Mouse (Mus musculus): ENCODE data around the gene Pkp4.
A peak's percentile ranks its signal among the peaks of the same experiment; 100 is the strongest.

The Pkp4 gene

GRCm38 (mm10) chr2:59219997-59220789, 59.5 kb downstream of the Pkp4 start:
- DNase-seq (ENCODE audit: low spot score in 2 of 2), result peak; percentile 31 to 59

- no peak for DNase-seq (ENCODE audit: low spot score in 2 of 2)
Observed at GRCm38 (mm10) chr2:59226383-59226782, 65.7 kb downstream of the Pkp4 start.

- DNase-seq (ENCODE audit: low spot score in 2 of 2), result no peak
Observed at GRCm38 (mm10) chr2:59227011-59227410, 66.4 kb downstream of the Pkp4 start.

GRCm38 (mm10) chr2:59227508-59228263, 67.0 kb downstream of the Pkp4 start:
- no peak for DNase-seq (ENCODE audit: low spot score in 2 of 2)

GRCm38 (mm10) chr2:59229250-59229895, 68.7 kb downstream of the Pkp4 start:
- DNase-seq (ENCODE audit: low spot score in 2 of 2), result no peak

- no peak for DNase-seq (ENCODE audit: low spot score in 2 of 2)
Observed at GRCm38 (mm10) chr2:59230656-59231055, 70.0 kb downstream of the Pkp4 start.

GRCm38 (mm10) chr2:59231514-59231913, 70.9 kb downstream of the Pkp4 start:
- DNase-seq (ENCODE audit: low spot score in 2 of 2), result no peak

- DNase-seq (ENCODE audit: low spot score in 2 of 2), result no peak
Observed at GRCm38 (mm10) chr2:59233294-59233923, 72.8 kb downstream of the Pkp4 start.

- DNase-seq (ENCODE audit: low spot score in 2 of 2), result no peak
Observed at GRCm38 (mm10) chr2:59233936-59234335, 73.3 kb downstream of the Pkp4 start.

GRCm38 (mm10) chr2:59234537-59234936, 73.9 kb downstream of the Pkp4 start:
- no peak for DNase-seq (ENCODE audit: low spot score in 2 of 2)

- DNase-seq (ENCODE audit: low spot score in 2 of 2), result no peak
Observed at GRCm38 (mm10) chr2:59239841-59240395, 79.3 kb downstream of the Pkp4 start.

GRCm38 (mm10) chr2:59242117-59242516, 81.5 kb downstream of the Pkp4 start:
- DNase-seq (ENCODE audit: low spot score in 2 of 2), result no peak

GRCm38 (mm10) chr2:59244273-59245097, 83.8 kb downstream of the Pkp4 start:
- no peak for DNase-seq (ENCODE audit: low spot score in 2 of 2)

GRCm38 (mm10) chr2:59245098-59245388, 84.4 kb downstream of the Pkp4 start:
- no peak for DNase-seq (ENCODE audit: low spot score in 2 of 2)

- DNase-seq (ENCODE audit: low spot score in 2 of 2), result no peak
Observed at GRCm38 (mm10) chr2:59248806-59249205, 88.2 kb downstream of the Pkp4 start.

- DNase-seq (ENCODE audit: low spot score in 2 of 2), result no peak
Observed at GRCm38 (mm10) chr2:59252818-59253217, 92.2 kb downstream of the Pkp4 start.

GRCm38 (mm10) chr2:59253435-59253834, 92.8 kb downstream of the Pkp4 start:
- no peak for DNase-seq (ENCODE audit: low spot score in 2 of 2)

- no peak for DNase-seq (ENCODE audit: low spot score in 2 of 2)
Observed at GRCm38 (mm10) chr2:59258821-59259231, 98.2 kb downstream of the Pkp4 start.

- DNase-seq (ENCODE audit: low spot score in 2 of 2), result no peak
Observed at GRCm38 (mm10) chr2:59259346-59259745, 98.7 kb downstream of the Pkp4 start.

GRCm38 (mm10) chr2:59261203-59261602, 100.6 kb downstream of the Pkp4 start:
- DNase-seq (ENCODE audit: low spot score in 2 of 2), result peak in 1 of 2 experiments; percentile 12

GRCm38 (mm10) chr2:59266428-59266827, 105.8 kb downstream of the Pkp4 start:
- DNase-seq (ENCODE audit: low spot score in 2 of 2), result no peak

Measured in urinary bladder, adult 18-20 months (tissue).